Mouse (Mus musculus) MEL (cell line): ENCODE results near the gene Napsa.

Source experiments
- CTCF ChIP-seq, 3 experiments: IDR thresholded peaks in 2 of 3; conservative IDR thresholded peaks in 1 of 3; 2 replicates each; pipeline ENCODE4 v1.5.1; 2011 to 2012; ENCODE audit warnings: low read length in 3 of 3, low read depth in 2 of 3, mild to moderate bottlenecking in 2 of 3, improper control_type of control experiment in 1 of 3, inconsistent platforms in 1 of 3, mixed read lengths in 1 of 3, moderate library complexity in 1 of 3; ENCODE audit not compliant: control insufficient read depth in 1 of 3, insufficient read depth in 1 of 3, poor library complexity in 1 of 3, severe bottlenecking in 1 of 3
- E2F4 ChIP-seq: IDR thresholded peaks from 2 replicates; pipeline ENCODE4 v1.6.1; 2011; ENCODE audit warnings: low read depth, low read length, improper control_type of control experiment, borderline replicate concordance
- ETS1 ChIP-seq: IDR thresholded peaks from 2 replicates; pipeline ENCODE4 v1.6.1; 2012; ENCODE audit warnings: low read depth, mild to moderate bottlenecking, inconsistent platforms, low read length, improper control_type of control experiment, moderate library complexity
- MEF2A ChIP-seq: IDR thresholded peaks from 2 replicates; pipeline ENCODE4 v1.6.1; 2014; ENCODE audit warnings: low read depth, mild to moderate bottlenecking, inconsistent platforms, low read length, improper control_type of control experiment; ENCODE audit not compliant: poor library complexity, insufficient replicate concordance, severe bottlenecking; ENCODE audit errors: extremely low read depth
- MXI1 ChIP-seq: IDR thresholded peaks from 2 replicates; pipeline ENCODE4 v1.6.1; 2011; ENCODE audit warnings: mild to moderate bottlenecking, low read depth, low read length, improper control_type of control experiment
- USF1 ChIP-seq: IDR thresholded peaks from 2 replicates; pipeline ENCODE4 v1.6.1; 2014; ENCODE audit warnings: low read depth, mild to moderate bottlenecking, inconsistent platforms, low read length, improper control_type of control experiment, moderate library complexity
- ZKSCAN1 ChIP-seq: IDR thresholded peaks from 2 replicates; pipeline ENCODE4 v1.6.1; 2012; ENCODE audit warnings: low read depth, mild to moderate bottlenecking, inconsistent platforms, low read length, improper control_type of control experiment, moderate library complexity

DNA sequence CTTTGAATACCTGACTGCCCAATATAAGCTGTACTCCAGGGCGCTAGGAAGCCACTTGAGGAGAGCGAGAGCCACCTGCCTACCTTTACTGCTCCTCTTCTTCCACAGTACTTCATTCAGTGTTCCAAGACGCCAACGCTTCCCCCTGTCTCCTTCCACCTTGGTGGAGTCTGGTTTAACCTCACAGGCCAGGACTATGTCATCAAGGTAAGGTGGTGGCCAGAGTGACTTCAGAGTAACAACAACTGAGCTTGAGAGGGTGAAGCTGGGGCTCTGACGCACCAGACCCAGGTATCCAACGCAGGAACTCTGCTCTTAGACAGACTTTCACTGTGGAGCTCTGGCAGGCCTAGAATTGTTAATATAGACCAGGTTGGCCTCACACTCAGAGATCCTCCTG, 13.4 kb downstream of the Napsa start:
- TF ChIP-seq ETS1, result no peak
- TF ChIP-seq MEF2A, result no peak
- no peak for TF ChIP-seq E2F4
- no peak for TF ChIP-seq CTCF (IDR thresholded peaks at IDR 0.05 in 2 of 3, conservative IDR thresholded peaks at IDR 0.05 in 1 of 3; ENCODE audit: control insufficient read depth in 1 of 3, insufficient read depth in 1 of 3, low read depth in 2 of 3, low read length in 3 of 3, poor library complexity in 1 of 3, severe bottlenecking in 1 of 3)
- TF ChIP-seq ZKSCAN1, result no peak
- no peak for TF ChIP-seq MXI1
- no peak for TF ChIP-seq USF1
